Mouse (Mus musculus) lung, postnatal 0 days (tissue): ENCODE results near the gene Pcnx2.

Experiments used
- CTCF ChIP-seq: IDR thresholded peaks from 2 replicates; pipeline ENCODE4 v1.5.1; 2016; ENCODE audit warnings: antibody characterized with exemption, mild to moderate bottlenecking
- EP300 ChIP-seq: IDR thresholded peaks from 2 replicates; pipeline ENCODE4 v1.6.1; 2016; ENCODE audit warnings: antibody characterized with exemption, mild to moderate bottlenecking, control low read depth

DNA sequence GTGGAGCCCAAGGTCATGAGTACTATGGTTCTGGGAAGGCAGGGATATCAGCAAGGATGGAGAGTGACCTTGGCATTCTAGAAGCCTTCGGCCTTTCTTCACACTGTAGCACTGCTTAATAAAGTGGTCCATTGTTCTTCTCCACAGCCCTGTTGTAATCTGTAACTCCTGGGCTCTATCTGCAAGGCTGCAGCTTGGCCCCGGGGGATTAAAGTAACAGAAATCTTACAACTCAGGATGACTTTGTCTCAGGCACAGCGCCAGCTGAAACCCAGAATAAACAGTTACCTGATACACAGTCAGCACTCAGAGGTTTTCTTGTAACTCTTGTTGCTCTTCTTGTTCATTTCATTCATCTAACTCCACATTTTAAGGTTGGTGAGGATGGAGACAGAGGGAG, 4.4 kb upstream of the Pcnx2 start:
- TF ChIP-seq EP300 (no peak), CTCF (no peak)
